Mouse (Mus musculus) monocyte, adult 2 months (primary cell): Measurements from ENCODE around the gene Tlr8.
"Not testable (repeated sequence)": the region's sequence is repeated elsewhere in the genome, so short reads cannot be mapped to it uniquely, and the experiment has no call there.

Experiments used
- DNase-seq, 2 experiments: peaks; one replicate each; pipeline ENCODE4 v3.0.0; 2022; ENCODE audit warnings: low spot score in 2 of 2, low read depth in 1 of 2

Gene Tlr8

GRCm38 (mm10) chrX:167264086-167264485 is at the start of gene Tlr8:
Gene Tlr8, minus strand, starts transcription at chrX:167264329.
- no peak for DNase-seq

- not testable (repeated sequence) for DNase-seq
Observed at GRCm38 (mm10) chrX:167302061-167302460, 37.9 kb upstream of the Tlr8 start.

GRCm38 (mm10) chrX:167276953-167277352 is 12.8 kb upstream of the Tlr8 start:
- DNase-seq, result peak in 1 of 2 experiments; percentile 20

- DNase-seq, result no peak
Observed at GRCm38 (mm10) chrX:167276551-167276950, 12.4 kb upstream of the Tlr8 start.

DNA sequence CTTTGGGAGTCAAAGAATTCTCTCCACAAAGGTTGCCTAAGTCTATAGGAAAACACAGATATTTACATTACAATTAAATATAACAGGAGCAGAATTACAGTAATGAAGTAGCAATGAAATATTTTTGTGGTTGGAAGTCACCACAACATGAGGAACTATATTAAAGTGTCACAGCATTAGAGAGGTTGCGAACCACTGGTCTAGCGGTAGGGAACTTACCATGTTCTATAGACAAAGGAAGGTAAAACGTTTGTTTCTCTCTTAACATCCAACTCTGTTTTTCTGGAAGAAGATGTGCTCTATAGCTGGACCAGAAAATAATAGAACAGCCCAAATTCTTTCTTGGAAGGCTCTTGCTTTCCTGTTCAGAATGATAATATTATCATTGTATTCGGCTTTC is 599 bp downstream of the Tlr8 start:
- no peak for DNase-seq

- no peak for DNase-seq
Observed at GRCm38 (mm10) chrX:167241736-167242135, 22.4 kb downstream of the Tlr8 start.

- DNase-seq, result no peak
Observed at GRCm38 (mm10) chrX:167239293-167239921, 24.7 kb downstream of the Tlr8 start.

DNA sequence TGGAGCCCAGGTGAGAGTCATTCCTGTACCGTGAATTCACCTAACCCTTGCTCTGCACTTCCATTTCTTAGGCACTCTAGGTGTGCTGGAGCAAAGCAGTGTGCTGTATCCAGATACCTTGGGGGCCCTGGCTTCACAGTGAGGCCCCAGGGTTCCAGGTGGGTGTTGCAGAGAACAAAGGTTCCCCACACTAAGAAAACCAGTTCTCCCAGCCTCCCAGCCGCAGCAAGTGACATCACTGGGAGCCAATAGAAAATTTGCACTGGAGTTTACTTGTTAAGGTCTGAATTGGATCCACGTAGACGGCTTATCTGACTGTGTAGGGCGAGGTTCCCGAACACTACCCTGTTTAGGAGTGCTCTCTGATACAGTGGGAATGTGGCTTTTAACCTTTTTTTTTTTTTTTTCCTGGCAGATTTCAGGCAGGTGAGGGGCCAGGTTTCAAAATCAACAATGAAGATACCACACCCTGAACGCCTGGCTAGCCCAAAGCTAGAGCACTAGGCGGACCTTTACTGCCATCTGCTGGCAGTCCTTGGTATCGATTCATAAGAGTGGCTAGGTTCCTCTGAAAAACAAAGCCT is 30.9 kb downstream of the Tlr8 start:
- no peak for DNase-seq

DNA sequence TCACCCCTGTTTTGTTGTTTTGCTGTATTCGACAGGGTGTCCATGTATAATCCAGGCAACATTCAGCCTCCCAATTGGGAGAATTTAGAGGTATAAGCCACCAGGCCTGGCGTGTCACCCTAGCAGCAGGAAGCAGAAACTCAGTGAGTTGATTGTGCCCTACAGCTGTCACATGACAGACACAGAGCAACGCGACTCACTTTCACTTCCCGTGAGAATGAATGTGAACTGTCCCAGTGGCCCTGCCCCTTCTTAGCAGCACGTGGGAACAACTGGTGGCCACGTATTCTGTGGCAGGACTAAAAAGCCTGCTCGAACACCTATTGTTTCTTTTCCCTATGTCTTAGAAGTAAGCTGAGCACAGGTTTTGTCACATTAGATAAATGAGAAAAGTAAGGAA is 33.0 kb downstream of the Tlr8 start:
- peak in 1 of 2 experiments; percentile 47 for DNase-seq

- DNase-seq, result no peak
Observed at GRCm38 (mm10) chrX:167229819-167230218, 34.3 kb downstream of the Tlr8 start.

DNA sequence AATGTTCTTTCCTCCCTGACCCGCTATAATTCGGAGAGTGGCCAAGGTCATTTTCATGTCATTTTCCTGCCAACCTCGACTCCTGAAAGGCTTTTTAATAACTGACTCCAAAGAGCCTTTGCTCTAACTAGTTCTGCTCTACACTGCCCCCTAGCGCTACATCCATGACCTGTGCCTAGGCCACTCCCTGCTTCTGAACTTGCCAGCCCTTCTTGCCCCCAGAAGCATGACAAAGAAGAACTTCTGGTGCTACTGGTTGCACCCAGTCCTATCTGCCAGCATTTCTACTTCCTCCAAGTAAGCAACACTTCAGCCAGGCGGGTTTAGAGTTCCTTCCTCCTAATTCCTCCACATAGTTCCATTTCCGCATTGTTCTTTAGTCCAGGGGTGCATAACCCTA is 34.9 kb downstream of the Tlr8 start:
- DNase-seq, result peak; percentile 54 to 78

GRCm38 (mm10) chrX:167227756-167228155 is 36.4 kb downstream of the Tlr8 start:
- DNase-seq, result no peak

- no peak for DNase-seq
Observed at GRCm38 (mm10) chrX:167227138-167227537, 37.0 kb downstream of the Tlr8 start.

DNA sequence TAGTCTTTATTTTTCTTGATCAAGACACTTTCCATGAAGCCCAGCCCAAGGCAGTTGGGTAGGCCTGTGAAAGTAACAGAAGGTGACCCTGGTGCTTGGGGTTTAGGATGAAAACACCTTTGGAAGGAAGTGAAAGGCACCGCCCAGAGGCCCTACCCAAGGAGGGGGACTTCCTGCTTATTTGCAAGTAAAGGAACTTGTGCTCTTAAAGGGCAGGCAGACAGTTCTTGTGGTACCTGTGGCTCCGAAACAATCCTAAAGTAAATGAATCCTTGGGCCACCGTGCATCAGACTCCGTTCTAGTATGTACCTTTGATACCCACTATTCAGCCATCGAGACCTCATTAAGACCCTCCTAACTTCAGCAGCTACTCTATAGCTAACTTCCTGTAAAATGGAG is 37.6 kb downstream of the Tlr8 start:
- DNase-seq, result no peak

DNA sequence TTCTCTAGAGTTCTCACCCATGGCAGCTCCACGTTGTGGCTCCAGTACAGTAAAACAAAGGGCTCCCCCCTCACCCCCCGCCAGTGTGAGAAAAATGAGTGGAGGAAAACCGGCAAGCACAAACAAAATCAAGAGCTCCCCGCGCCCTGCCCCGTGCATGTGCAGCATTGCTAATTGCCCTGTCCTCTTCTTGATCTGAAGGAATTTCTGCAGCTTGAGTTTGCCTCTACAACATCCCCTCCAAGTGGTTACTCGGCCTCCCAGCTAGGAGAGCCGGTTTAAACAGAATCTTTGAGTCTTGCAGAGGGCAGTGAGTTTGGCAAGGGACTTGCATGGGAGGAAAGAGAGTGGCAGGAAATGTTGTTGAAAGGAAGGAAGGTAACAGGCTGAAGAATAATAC is 51.4 kb downstream of the Tlr8 start:
- DNase-seq, result no peak

GRCm38 (mm10) chrX:167211871-167212555 is 52.1 kb downstream of the Tlr8 start:
- DNase-seq, result no peak

GRCm38 (mm10) chrX:167210319-167210728 is 53.8 kb downstream of the Tlr8 start:
- DNase-seq, result peak; percentile 40 to 56

DNA sequence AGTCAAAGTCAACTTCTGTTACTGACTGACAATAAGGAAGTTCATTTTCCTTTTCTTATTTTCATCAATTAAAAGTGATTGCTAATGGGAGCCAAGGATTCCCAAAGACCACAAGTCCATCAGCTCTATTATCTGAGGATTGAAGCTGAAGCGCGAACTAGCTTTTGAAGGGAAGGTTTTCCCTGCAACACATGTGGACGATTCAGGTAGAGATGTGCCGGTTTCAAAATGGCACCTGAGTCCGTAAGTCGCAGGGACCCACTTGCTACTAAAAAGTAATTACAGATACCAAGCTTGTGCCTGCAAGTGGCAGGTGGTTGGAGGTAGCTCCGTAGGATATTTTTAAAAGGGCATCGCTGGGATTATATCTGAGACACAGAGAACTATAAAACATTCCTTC is 54.3 kb downstream of the Tlr8 start:
- no peak for DNase-seq

GRCm38 (mm10) chrX:167208978-167209754 is 55.0 kb downstream of the Tlr8 start, which contains the start of gene Tmsb4x:
Gene Tmsb4x, minus strand, starts transcription at chrX:167209315.
- peak; percentile 56 to 85 for DNase-seq

DNA sequence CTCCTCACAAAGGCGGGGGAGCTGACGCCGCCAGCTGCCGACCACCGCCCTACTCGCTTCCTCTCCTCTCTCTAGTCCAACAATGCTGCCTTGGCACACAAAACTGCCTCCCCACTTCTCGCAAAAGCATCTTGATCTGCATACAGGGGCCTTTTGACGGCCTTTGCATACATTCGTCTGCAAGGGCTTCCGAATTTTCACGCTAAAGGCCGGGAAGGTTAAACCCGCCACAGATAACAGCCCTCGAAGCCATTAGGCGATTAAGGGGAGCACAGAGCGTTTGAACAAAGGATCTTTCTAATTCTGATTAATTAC is 55.7 kb downstream of the Tlr8 start:
- no peak for DNase-seq

- no peak for DNase-seq
Observed at GRCm38 (mm10) chrX:167207741-167208505, 56.2 kb downstream of the Tlr8 start.
